Mouse (Mus musculus): ENCODE data around the gene Fam219b.

The Fam219b gene

GRCm38 (mm10) chr9:57537044-57537727 lies at the start of gene Fam219b:
Gene Fam219b, plus strand, starts transcription at chr9:57537528.
- TF ChIP-seq GATA4 (IDR thresholded peaks at IDR 0.05; ENCODE audit: insufficient replicate concordance, low read length): no peak; the same call in 1 of the 2 replicates

- no peak for TF ChIP-seq GATA4 (IDR thresholded peaks at IDR 0.05; ENCODE audit: insufficient replicate concordance, low read length)
Measured at GRCm38 (mm10) chr9:57487807-57488206, 49.5 kb upstream of the Fam219b start.

- TF ChIP-seq GATA4 (IDR thresholded peaks at IDR 0.05; ENCODE audit: insufficient replicate concordance, low read length): no peak
Measured at GRCm38 (mm10) chr9:57493532-57493931, 43.8 kb upstream of the Fam219b start.

GRCm38 (mm10) chr9:57494970-57495369 lies 42.4 kb upstream of the Fam219b start:
- no peak for TF ChIP-seq GATA4 (IDR thresholded peaks at IDR 0.05; ENCODE audit: insufficient replicate concordance, low read length)

- TF ChIP-seq GATA4 (IDR thresholded peaks at IDR 0.05; ENCODE audit: insufficient replicate concordance, low read length): no peak
Measured at GRCm38 (mm10) chr9:57497236-57497635, 40.1 kb upstream of the Fam219b start.

GRCm38 (mm10) chr9:57498536-57498935 lies 38.8 kb upstream of the Fam219b start:
- no peak for TF ChIP-seq GATA4 (IDR thresholded peaks at IDR 0.05; ENCODE audit: insufficient replicate concordance, low read length)

GRCm38 (mm10) chr9:57501452-57501851 lies 35.9 kb upstream of the Fam219b start:
- no peak for TF ChIP-seq GATA4 (IDR thresholded peaks at IDR 0.05; ENCODE audit: insufficient replicate concordance, low read length)

GRCm38 (mm10) chr9:57501861-57502260 lies 35.5 kb upstream of the Fam219b start:
- TF ChIP-seq GATA4 (IDR thresholded peaks at IDR 0.05; ENCODE audit: insufficient replicate concordance, low read length): no peak

GRCm38 (mm10) chr9:57502911-57503621 lies 34.3 kb upstream of the Fam219b start:
- no peak for TF ChIP-seq GATA4 (IDR thresholded peaks at IDR 0.05; ENCODE audit: insufficient replicate concordance, low read length)

- TF ChIP-seq GATA4 (IDR thresholded peaks at IDR 0.05; ENCODE audit: insufficient replicate concordance, low read length): no peak
Measured at GRCm38 (mm10) chr9:57503622-57504380, 33.5 kb upstream of the Fam219b start, which contains the start of gene Rpp25. Gene Rpp25, plus strand, starts transcription at chr9:57504026.

- TF ChIP-seq GATA4 (IDR thresholded peaks at IDR 0.05; ENCODE audit: insufficient replicate concordance, low read length): no peak
Measured at GRCm38 (mm10) chr9:57504381-57504700, 33.0 kb upstream of the Fam219b start.

- no peak for TF ChIP-seq GATA4 (IDR thresholded peaks at IDR 0.05; ENCODE audit: insufficient replicate concordance, low read length)
Measured at GRCm38 (mm10) chr9:57504891-57505290, 32.4 kb upstream of the Fam219b start.

- TF ChIP-seq GATA4 (IDR thresholded peaks at IDR 0.05; ENCODE audit: insufficient replicate concordance, low read length): peak; percentile 78; the same call in 1 of the 2 replicates
Measured at GRCm38 (mm10) chr9:57505700-57506099, 31.6 kb upstream of the Fam219b start.

- no peak for TF ChIP-seq GATA4 (IDR thresholded peaks at IDR 0.05; ENCODE audit: insufficient replicate concordance, low read length)
Measured at GRCm38 (mm10) chr9:57510577-57510976, 26.8 kb upstream of the Fam219b start.

GRCm38 (mm10) chr9:57517113-57517512 lies 20.2 kb upstream of the Fam219b start:
- no peak for TF ChIP-seq GATA4 (IDR thresholded peaks at IDR 0.05; ENCODE audit: insufficient replicate concordance, low read length)

Data from liver, adult (tissue).